Mouse (Mus musculus): ENCODE results near the gene Gm9780. TPM values are rescaled to one million over a fixed set of nuclear protein-coding genes. Genes with fewer than 3 reads are reported as not detected.
"Not testable (repeated sequence)": the region's sequence is repeated elsewhere in the genome, so short reads cannot be mapped to it uniquely, and the experiment has no call there.

Gm9780 gene
- total and polyA plus RNA-seq, 3 experiments = not detected

DNA sequence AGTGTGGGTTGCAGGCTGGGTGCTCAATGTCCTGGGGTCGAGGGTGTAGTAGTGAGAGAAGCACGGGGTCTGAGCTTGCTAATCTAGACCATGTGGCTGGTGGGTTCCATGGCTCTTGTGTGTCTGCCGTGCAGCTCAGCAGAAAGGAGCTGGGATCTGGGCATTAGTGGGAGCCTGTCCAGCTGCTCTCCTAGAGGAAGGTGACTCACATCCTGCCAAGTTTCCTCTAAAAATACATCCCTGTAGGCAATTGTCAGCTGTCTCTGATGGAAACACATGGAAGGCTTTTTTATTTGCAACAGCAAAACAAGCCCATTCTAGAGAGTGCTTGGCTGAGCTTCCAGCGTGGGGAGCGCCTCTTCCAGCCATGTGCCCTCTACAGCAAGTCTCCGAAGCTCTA is 19.7 kb downstream of the Gm9780 start:
- H3K9ac ChIP-seq (ENCODE audit: control insufficient read depth, low read depth, low read length, poor library complexity, severe bottlenecking); H3K36me3 ChIP-seq (ENCODE audit: control insufficient read depth in 1 of 2, insufficient read depth in 2 of 2, low read length in 2 of 2); H3K4me3 ChIP-seq (ENCODE audit: control insufficient read depth in 1 of 2, insufficient read depth in 1 of 2, low read depth in 2 of 2, low read length in 2 of 2); H3K4me1 ChIP-seq (ENCODE audit: control insufficient read depth in 1 of 2, insufficient read depth in 2 of 2, low read length in 2 of 2); H3K27ac ChIP-seq (ENCODE audit: control insufficient read depth, low read depth, low read length); H3K79me2 ChIP-seq (ENCODE audit: control insufficient read depth, insufficient read depth, low read length, poor library complexity); DNase-seq (ENCODE audit: low read depth, low spot score); H3K27me3 ChIP-seq (ENCODE audit: control insufficient read depth in 1 of 2, insufficient read depth in 2 of 2, low read length in 2 of 2); H3K9me3 ChIP-seq (replicated peaks; ENCODE audit: insufficient read depth, low read length): not testable (repeated sequence)

DNA sequence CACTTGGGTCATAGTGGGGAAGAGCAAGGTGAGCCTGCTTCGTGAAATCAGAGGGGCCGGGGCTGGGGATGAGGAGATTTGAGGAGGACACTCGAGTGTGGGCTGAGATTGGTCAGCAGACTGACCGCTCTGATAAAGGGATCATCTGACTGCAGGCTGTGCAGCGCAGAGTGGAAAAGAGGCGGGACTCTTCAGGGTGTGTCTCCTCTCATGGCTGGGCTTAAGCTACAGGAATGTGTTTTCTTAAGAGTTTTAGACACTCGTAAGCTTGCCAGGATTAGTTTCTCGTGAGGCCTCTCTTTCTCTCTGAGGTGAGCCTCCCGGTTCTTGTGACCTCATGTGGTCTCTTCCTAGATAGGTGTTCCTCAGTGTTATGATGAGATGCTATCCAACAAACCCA is 21.0 kb downstream of the Gm9780 start:
- not testable (repeated sequence) for H3K36me3 ChIP-seq (ENCODE audit: control insufficient read depth in 1 of 2, insufficient read depth in 2 of 2, low read length in 2 of 2); H3K27me3 ChIP-seq (ENCODE audit: control insufficient read depth in 1 of 2, insufficient read depth in 2 of 2, low read length in 2 of 2); H3K4me1 ChIP-seq (ENCODE audit: control insufficient read depth in 1 of 2, insufficient read depth in 2 of 2, low read length in 2 of 2); H3K4me3 ChIP-seq (ENCODE audit: control insufficient read depth in 1 of 2, insufficient read depth in 1 of 2, low read depth in 2 of 2, low read length in 2 of 2); H3K9me3 ChIP-seq (replicated peaks; ENCODE audit: insufficient read depth, low read length); H3K9ac ChIP-seq (ENCODE audit: control insufficient read depth, low read depth, low read length, poor library complexity, severe bottlenecking); DNase-seq (ENCODE audit: low read depth, low spot score); H3K79me2 ChIP-seq (ENCODE audit: control insufficient read depth, insufficient read depth, low read length, poor library complexity); H3K27ac ChIP-seq (ENCODE audit: control insufficient read depth, low read depth, low read length)

DNA sequence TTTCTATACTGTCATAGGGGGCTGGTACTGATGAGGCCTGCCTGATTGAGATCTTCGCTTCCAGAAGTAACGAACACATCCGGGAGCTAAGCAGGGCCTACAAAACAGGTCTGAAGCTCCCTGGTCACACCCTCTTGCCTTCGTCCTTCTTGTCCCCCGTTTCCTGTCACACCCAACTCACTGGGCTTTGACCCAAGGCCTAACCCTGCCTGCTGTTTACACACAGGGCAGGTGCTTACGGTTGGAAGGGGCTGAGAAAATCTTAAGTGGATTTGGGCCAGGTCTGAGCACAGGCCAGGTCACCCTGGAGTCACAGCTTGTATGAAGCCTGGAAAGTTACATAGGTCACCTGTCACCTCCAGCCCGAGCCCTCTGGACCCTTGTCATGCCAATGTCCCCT is 26.1 kb downstream of the Gm9780 start:
- not testable (repeated sequence) for H3K9me3 ChIP-seq (replicated peaks; ENCODE audit: insufficient read depth, low read length); H3K4me1 ChIP-seq (ENCODE audit: control insufficient read depth in 1 of 2, insufficient read depth in 2 of 2, low read length in 2 of 2); H3K27ac ChIP-seq (ENCODE audit: control insufficient read depth, low read depth, low read length)

DNA sequence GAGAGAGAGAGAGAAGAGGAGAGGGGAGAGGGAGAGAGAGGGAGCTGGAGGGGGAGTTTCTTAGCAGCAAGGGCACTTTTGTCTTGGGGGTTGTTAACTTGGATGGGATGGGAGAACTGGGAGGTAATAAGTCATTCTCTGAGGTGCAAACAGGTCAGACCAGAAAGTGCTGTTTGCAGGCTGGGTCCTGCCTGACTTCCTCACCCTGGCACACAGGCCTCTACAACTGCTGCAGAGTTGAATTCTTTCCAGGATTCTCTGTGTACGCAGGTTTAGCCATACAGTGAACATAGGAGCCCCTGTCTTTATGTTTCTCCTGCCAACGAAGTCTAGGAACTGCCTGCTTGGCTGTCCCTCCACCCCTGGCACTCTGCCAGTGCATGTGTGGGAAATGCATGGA is 35.0 kb downstream of the Gm9780 start:
- not testable (repeated sequence) for H3K4me1 ChIP-seq (ENCODE audit: control insufficient read depth in 1 of 2, insufficient read depth in 2 of 2, low read length in 2 of 2); H3K4me3 ChIP-seq (ENCODE audit: control insufficient read depth in 1 of 2, insufficient read depth in 1 of 2, low read depth in 2 of 2, low read length in 2 of 2); H3K36me3 ChIP-seq (ENCODE audit: control insufficient read depth in 1 of 2, insufficient read depth in 2 of 2, low read length in 2 of 2); H3K9ac ChIP-seq (ENCODE audit: control insufficient read depth, low read depth, low read length, poor library complexity, severe bottlenecking); H3K9me3 ChIP-seq (replicated peaks; ENCODE audit: insufficient read depth, low read length); H3K27me3 ChIP-seq (ENCODE audit: control insufficient read depth in 1 of 2, insufficient read depth in 2 of 2, low read length in 2 of 2); H3K79me2 ChIP-seq (ENCODE audit: control insufficient read depth, insufficient read depth, low read length, poor library complexity); H3K27ac ChIP-seq (ENCODE audit: control insufficient read depth, low read depth, low read length); DNase-seq (ENCODE audit: low read depth, low spot score)

More for the DNA sequence above, 26.1 kb downstream of the Gm9780 start:
- H3K4me3 ChIP-seq (ENCODE audit: control insufficient read depth in 1 of 2, insufficient read depth in 1 of 2, low read depth in 2 of 2, low read length in 2 of 2); H3K9ac ChIP-seq (ENCODE audit: control insufficient read depth, low read depth, low read length, poor library complexity, severe bottlenecking); DNase-seq (ENCODE audit: low read depth, low spot score); H3K79me2 ChIP-seq (ENCODE audit: control insufficient read depth, insufficient read depth, low read length, poor library complexity); H3K36me3 ChIP-seq (ENCODE audit: control insufficient read depth in 1 of 2, insufficient read depth in 2 of 2, low read length in 2 of 2); H3K27me3 ChIP-seq (ENCODE audit: control insufficient read depth in 1 of 2, insufficient read depth in 2 of 2, low read length in 2 of 2): not testable (repeated sequence)

DNA sequence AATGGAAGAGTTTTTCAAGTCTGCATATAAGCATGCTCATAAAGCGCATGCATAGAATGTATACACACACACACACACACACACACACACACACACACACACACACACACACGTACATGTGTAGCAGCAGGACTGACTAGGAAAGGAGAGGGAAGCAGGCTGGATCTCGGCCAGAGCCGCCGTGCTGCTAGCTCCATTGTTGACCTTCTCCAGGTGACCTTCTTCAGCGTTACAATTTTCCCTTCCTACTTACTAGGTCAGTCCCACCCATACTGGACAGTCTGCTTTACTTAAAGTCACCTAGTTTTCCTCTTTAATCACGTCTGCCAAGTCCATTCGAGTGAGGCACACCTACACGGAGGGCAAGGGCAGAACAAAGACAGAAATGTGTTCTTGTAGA is 60.6 kb downstream of the Gm9780 start:
- H3K9me3 ChIP-seq (replicated peaks; ENCODE audit: insufficient read depth, low read length); H3K27me3 ChIP-seq (ENCODE audit: control insufficient read depth in 1 of 2, insufficient read depth in 2 of 2, low read length in 2 of 2); H3K4me3 ChIP-seq (ENCODE audit: control insufficient read depth in 1 of 2, insufficient read depth in 1 of 2, low read depth in 2 of 2, low read length in 2 of 2): not testable (repeated sequence)

DNA sequence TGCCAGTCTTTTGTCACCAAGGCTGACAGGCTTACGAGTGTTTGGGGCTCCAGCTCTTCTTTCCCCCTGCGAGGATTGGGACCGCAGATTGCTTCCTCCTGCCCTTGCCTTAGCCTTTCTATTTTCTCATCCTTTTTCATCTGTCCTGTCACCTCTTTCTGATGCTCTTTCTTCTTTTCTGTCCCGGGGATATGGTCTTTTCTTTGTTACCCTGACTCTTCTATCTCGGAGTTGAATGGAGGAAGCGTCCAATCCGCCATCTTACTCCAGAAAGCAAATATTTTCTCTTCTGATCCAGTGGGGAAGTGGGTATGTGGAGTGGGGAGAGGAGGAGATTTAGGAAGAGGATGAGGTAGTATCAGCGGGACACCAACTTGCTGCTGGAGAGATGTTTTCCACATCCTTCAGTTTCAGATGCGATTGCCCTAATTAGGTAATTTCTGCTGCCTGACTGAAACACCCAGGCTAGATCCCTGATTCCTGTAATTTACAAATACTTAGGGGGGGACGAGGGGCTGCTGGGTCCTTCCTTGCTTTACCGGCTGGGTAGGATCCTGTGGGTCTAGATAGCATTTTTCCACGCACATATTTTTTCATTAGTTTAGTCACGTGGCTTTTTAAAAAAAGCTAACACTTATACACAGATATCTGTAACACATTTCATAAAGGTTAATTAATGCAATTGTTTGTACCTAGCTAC is 63.1 kb downstream of the Gm9780 start:
- H3K9me3 ChIP-seq (replicated peaks; ENCODE audit: insufficient read depth, low read length); H3K9ac ChIP-seq (ENCODE audit: control insufficient read depth, low read depth, low read length, poor library complexity, severe bottlenecking); H3K27ac ChIP-seq (ENCODE audit: control insufficient read depth, low read depth, low read length); H3K27me3 ChIP-seq (ENCODE audit: control insufficient read depth in 1 of 2, insufficient read depth in 2 of 2, low read length in 2 of 2); DNase-seq (ENCODE audit: low read depth, low spot score); H3K4me3 ChIP-seq (ENCODE audit: control insufficient read depth in 1 of 2, insufficient read depth in 1 of 2, low read depth in 2 of 2, low read length in 2 of 2); H3K79me2 ChIP-seq (ENCODE audit: control insufficient read depth, insufficient read depth, low read length, poor library complexity); H3K36me3 ChIP-seq (ENCODE audit: control insufficient read depth in 1 of 2, insufficient read depth in 2 of 2, low read length in 2 of 2); H3K4me1 ChIP-seq (ENCODE audit: control insufficient read depth in 1 of 2, insufficient read depth in 2 of 2, low read length in 2 of 2): not testable (repeated sequence)

More for the DNA sequence above, 60.6 kb downstream of the Gm9780 start:
- H3K79me2 ChIP-seq (ENCODE audit: control insufficient read depth, insufficient read depth, low read length, poor library complexity); H3K4me1 ChIP-seq (ENCODE audit: control insufficient read depth in 1 of 2, insufficient read depth in 2 of 2, low read length in 2 of 2); H3K27ac ChIP-seq (ENCODE audit: control insufficient read depth, low read depth, low read length); DNase-seq (ENCODE audit: low read depth, low spot score); H3K9ac ChIP-seq (ENCODE audit: control insufficient read depth, low read depth, low read length, poor library complexity, severe bottlenecking); H3K36me3 ChIP-seq (ENCODE audit: control insufficient read depth in 1 of 2, insufficient read depth in 2 of 2, low read length in 2 of 2): not testable (repeated sequence)

DNA sequence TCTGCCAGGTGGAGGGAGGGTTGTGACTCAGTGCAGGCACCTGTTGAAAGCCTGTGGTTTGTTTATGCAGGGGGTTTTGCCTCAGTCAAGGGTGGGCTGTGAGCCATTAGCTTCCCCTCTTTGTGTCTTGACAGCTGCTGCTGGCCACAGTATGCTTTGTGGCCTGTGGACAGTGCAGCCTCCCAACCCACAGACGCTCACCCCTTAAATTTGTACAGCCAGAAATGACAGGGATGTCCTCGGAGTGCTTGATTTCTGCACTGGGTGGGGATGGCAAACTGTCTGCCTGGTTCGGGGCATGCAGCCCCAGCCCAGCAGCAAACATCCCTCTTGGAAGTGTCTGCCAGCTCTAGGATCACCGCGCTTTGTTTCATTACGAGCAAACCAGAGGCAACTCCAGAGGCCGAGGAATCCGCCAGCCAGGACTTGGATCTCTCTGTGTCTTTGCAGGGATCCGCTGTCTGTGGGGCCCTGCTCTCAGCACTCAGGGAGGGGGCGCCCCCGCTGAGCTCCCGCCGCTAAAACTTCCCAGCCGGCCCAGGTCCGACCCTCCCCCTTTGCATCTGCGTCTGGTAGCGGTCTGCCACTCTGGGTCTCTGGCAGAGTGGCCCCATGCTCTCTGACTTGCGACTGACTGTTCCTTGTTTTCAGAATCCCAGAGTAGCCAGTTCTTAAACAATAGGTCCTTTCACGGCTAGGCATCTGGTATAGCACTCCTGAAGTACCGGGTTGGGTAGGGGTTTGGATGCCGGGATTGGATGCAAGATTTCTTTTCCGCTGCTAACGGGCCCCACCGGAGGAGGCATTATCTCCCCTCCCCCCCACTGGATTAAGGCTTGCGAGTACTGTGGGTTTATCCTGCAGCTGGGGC is 63.9 kb downstream of the Gm9780 start, which contains the start of gene Duxbl1:
Gene Duxbl1 (plus strand): TSS at position 207 of the 871 bp plus-strand sequence.
- not testable (repeated sequence) for H3K4me3 ChIP-seq (ENCODE audit: control insufficient read depth in 1 of 2, insufficient read depth in 1 of 2, low read depth in 2 of 2, low read length in 2 of 2); H3K9ac ChIP-seq (ENCODE audit: control insufficient read depth, low read depth, low read length, poor library complexity, severe bottlenecking); H3K27ac ChIP-seq (ENCODE audit: control insufficient read depth, low read depth, low read length); H3K9me3 ChIP-seq (replicated peaks; ENCODE audit: insufficient read depth, low read length); H3K36me3 ChIP-seq (ENCODE audit: control insufficient read depth in 1 of 2, insufficient read depth in 2 of 2, low read length in 2 of 2); DNase-seq (ENCODE audit: low read depth, low spot score); H3K27me3 ChIP-seq (ENCODE audit: control insufficient read depth in 1 of 2, insufficient read depth in 2 of 2, low read length in 2 of 2); H3K79me2 ChIP-seq (ENCODE audit: control insufficient read depth, insufficient read depth, low read length, poor library complexity); H3K4me1 ChIP-seq (ENCODE audit: control insufficient read depth in 1 of 2, insufficient read depth in 2 of 2, low read length in 2 of 2)
